Mouse (Mus musculus) bone marrow macrophage, adult 2 months (primary cell): ENCODE results near the gene Agap1.

Source experiments
- CTCF ChIP-seq: IDR thresholded peaks from 2 replicates; pipeline ENCODE4 v1.5.1; 2012; ENCODE audit warnings: low read depth, mild to moderate bottlenecking, low read length, moderate library complexity
- POLR2A ChIP-seq: IDR thresholded peaks from 2 replicates; pipeline ENCODE4 v1.6.1; 2012; ENCODE audit warnings: mild to moderate bottlenecking, low read depth, low read length, borderline replicate concordance

- TF ChIP-seq CTCF (no peak), POLR2A (no peak)
These were observed 158.7 kb downstream of the Agap1 start for GRCm38 (mm10) chr1:89613234-89613870.
